Mouse (Mus musculus) left cerebral cortex, postnatal 36 days (tissue): ENCODE results near the gene Bcl3. TPM values are rescaled to one million over a fixed set of nuclear protein-coding genes. Genes with fewer than 3 reads are reported as not detected.
"Not testable (repeated sequence)": the region's sequence is repeated elsewhere in the genome, so short reads cannot be mapped to it uniquely, and the experiment has no call there.

ENCODE experiments used
- DNase-seq, 2 experiments: peaks; one replicate each; pipeline ENCODE4 v3.0.0; 2021 to 2022; ENCODE audit warnings: low spot score in 2 of 2, mixed read lengths in 1 of 2
- intact Hi-C: fragments of 180-260 bp; cut with DNase I; formaldehyde crosslinking; loops from one replicate; pipeline ENCODE4 v1.15.1; 2025
- total RNA-seq, 2 experiments: library from RNA; stranded (reverse); gene quantifications; 2 replicates each; pipeline ENCODE4 v1.2.3; 2021

The Bcl3 gene
- total RNA-seq, 2 experiments from 2014 or later, result 0.27 to 0.32 TPM

GRCm38 (mm10) chr7:19813161-19813560, 9.4 kb downstream of the Bcl3 start:
- intact Hi-C loops, result no loop called here
- no peak for DNase-seq

DNA sequence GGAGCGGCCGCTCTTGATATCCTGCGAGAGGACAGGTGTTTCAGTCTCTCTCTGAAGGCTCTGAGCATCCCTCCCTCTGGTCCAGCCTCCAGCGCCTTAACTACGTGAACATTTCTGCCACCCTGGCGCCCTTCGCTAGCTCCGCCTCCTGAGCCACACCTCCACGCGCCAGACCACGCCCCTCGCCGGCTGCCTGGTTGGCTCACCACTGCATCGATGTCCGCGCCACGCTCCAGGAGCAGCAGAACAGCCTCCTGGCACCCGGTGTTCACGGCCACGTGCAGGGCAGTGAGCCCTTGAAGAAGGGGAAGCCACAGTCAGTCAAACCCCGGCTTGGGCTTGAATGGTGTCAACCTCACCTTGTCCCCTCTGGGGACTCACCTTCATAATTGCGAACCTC, 11.5 kb downstream of the Bcl3 start:
- no peak for DNase-seq
- intact Hi-C loops, result no loop called here

DNA sequence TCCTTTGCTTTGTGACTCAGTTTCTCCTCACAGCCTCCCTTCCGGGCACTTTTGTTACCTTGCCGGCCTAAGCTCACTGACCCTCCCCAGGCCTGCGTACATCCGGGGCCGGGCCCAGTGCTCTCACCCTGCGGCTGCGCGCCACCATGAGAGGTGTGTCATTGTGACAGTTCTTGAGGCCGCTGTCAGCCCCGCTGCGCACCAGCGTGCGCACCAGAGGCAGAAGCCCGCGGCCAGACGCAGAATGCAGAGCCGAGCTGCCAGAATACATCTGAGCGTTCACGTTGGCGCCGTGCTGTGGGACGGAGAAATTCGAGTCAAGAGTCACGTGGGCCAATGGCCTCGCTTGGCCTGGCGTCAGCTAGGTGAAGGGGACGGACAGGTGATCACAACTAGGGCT, 13.2 kb downstream of the Bcl3 start:
- intact Hi-C loops, result no loop called here
- DNase-seq, result no peak

DNA sequence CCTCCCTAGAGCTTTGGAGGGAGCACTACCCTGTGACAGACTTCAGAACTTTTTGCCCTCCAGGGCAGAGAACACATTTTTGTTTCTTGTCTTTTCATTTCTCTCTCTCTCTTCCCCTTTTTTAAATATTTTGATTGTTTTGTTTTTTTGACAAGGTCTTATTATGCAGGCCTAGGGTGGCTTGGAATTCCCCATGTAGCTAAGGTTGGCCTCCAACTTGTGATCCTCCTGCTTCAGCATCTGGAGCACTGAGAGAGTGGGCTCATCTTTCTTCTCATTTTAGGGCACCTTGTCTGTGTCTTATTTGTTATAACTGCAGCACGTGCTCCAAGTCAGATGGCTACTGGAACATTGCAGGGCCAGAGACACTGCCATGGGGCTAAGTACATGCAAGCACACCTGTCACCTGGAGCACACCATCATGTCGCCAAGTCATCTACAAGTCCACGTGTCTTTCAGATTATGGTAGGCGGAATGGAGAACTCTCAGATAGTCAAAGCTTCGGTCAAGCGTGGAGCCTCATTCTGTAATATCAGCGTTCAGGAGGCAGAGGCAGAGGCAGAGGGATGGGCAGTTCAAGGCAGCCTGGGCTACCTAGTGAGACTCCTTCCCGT, 16.1 kb downstream of the Bcl3 start:
- DNase-seq, result no peak
- intact Hi-C loops, result no loop called here

GRCm38 (mm10) chr7:19802995-19803394, 19.6 kb downstream of the Bcl3 start:
- peak; percentile 40 to 55 for DNase-seq
- intact Hi-C loops, result loop anchor here (1.0 kb wide), 1 partner anchor 45 kb away; no protein-coding TSS in a partner anchor

DNA sequence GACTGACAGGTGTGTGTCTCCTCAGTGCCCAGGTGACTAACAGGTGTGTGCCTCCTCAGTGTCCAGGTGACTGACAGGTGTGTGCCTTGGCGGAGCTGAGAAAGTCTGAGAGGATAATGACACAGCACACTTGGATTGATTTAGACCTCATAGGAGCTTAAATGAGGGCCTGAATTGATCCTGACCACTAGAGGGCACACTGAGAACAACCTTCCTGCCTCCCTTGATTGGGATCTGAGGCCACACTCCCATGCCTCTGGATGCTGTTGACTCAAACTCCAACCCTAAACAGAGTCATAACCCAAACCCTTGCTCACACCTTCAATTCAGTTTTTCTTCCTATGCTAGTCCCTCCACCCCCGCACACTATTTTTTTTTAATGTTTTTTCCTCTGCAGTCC, 21.8 kb downstream of the Bcl3 start:
- intact Hi-C loops, result no loop called here
- no peak for DNase-seq

DNA sequence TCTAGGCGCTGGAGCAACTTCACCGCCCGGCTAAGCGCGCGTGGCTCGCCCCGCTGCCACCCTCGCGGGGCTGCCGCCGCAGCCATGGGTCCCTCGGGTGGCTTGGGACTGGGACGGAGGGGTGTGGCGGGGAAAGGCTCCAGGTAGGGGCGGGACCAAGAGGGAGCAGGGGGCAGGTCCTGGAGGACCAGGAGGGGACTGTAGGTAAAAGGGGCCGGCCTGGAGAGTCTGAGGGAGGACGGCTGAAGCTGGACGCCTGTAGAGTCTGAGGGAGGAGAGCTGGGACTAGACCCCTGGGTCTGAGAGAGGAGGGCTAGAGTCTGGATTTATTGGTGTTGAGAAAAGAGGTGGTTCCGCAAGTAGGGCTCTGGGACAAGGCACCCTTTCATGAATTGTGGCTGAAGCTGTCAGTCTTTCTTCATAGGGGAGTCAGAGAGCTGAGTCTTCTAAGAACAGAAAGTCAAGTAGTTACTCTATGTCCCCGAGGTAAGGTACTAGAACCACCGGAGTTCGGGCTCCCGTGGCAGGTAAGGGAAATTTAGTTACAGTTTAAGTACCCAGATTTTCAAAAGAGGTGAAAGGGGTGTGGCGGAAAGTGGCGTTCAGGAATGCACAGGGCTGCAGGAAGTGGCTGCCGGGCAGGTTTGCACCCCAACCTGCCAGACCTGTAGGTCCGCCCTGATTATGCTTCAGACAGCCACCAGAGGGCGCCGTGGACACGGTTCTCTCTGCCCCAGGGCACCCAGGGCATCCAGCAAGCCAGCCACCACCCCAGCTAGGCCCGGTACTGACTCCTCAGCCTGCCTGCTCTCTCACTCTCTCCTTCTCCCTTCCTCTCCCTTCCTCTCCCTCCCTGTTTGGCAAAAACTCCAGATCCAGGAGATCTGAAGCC, 25.6 kb downstream of the Bcl3 start, which contains the start of gene Cblc:
Cblc (minus strand) TSS at position 113 of the 892 bp plus-strand sequence.
- intact Hi-C loops, result no loop called here
- peak in 1 of 2 experiments; percentile 36 for DNase-seq

GRCm38 (mm10) chr7:19796254-19796653, 26.3 kb downstream of the Bcl3 start:
- no peak for DNase-seq
- intact Hi-C loops, result no loop called here

DNA sequence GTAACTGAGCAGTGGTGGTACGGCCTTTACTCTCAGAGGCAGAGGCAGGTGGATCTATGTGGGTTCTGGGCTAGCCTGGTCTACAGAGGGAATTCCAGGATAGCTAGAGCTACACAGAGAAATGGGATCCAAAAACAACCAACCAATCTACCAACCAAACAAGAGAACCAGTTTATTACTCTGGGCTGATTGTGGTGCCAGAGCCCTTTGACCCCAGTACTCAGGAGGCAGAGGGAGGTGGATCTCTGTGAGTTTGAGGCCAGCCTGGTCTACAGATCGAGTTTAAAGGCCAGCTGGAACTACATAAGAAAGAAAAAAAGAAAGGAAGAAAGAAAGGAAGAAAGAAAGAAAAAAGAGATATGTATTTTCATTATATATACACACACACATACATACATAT, 27.3 kb downstream of the Bcl3 start:
- no peak for DNase-seq
- intact Hi-C loops, result no loop called here

DNA sequence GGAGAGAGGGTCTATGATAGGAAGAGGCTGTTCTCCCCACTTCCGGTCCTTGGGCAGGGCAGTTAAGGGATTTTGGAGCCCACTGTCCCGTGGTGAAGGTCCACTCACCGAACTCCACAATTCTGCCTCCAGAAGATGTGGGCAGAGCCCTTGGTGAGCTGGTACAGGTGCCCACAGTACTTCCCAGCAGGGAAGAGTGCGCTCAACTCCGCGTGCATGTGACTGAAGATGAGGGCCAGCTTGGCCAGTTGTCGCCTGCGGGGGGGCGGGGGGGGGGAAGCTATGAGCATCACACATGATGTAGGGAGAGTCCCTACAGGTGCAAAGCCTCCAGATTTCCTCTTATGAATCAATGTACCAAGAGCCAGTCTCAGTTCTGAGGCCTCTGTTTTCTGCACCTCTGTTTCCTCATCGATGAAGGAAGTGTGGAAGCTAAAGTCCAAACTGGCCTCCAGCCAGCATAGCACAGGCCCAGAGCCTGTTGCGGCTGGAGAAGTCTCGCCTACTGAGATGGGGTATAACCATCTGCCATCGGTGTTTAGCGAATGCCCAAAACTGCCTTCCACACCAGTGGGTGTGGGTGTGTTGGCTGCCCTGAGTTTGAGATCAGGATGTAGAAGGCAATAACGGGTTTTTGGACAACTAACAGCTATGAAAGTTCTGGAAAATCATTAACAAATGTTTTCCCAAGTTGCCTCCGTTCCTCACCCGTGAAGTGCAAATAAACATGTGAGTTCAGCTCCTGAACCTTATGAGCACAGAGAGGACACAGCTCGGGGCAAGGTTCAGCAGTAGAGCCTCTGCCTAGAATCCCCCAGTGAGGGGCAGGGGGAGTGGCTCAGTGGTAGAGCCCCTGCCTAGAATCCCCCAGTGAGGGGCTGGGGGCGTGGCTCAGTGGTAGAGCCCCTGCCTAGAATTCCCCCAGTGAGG, 29.6 kb downstream of the Bcl3 start:
- intact Hi-C loops, result loop anchor here (5.0 kb wide), 1 partner anchor 126 kb away; the partner anchor contains the start of gene Clptm1
- no peak for DNase-seq

GRCm38 (mm10) chr7:19791504-19791903, 31.1 kb downstream of the Bcl3 start:
- intact Hi-C loops, result loop anchor here (5.0 kb wide), 1 partner anchor 124 kb away; the partner anchor contains the start of gene Clptm1

GRCm38 (mm10) chr7:19789904-19790347, 32.6 kb downstream of the Bcl3 start:
- intact Hi-C loops, result loop anchor here (1.0 to 5.0 kb wide), 2 partner anchors 40 to 123 kb away; partner anchors contain the start of genes Clptm1 and Nectin2
- peak; percentile 83 to 84 for DNase-seq

More at GRCm38 (mm10) chr7:19791504-19791903, 31.1 kb downstream of the Bcl3 start:
- DNase-seq, result not testable (repeated sequence)

GRCm38 (mm10) chr7:19785874-19786458, 36.6 kb downstream of the Bcl3 start:
- intact Hi-C loops, result no loop called here

DNA sequence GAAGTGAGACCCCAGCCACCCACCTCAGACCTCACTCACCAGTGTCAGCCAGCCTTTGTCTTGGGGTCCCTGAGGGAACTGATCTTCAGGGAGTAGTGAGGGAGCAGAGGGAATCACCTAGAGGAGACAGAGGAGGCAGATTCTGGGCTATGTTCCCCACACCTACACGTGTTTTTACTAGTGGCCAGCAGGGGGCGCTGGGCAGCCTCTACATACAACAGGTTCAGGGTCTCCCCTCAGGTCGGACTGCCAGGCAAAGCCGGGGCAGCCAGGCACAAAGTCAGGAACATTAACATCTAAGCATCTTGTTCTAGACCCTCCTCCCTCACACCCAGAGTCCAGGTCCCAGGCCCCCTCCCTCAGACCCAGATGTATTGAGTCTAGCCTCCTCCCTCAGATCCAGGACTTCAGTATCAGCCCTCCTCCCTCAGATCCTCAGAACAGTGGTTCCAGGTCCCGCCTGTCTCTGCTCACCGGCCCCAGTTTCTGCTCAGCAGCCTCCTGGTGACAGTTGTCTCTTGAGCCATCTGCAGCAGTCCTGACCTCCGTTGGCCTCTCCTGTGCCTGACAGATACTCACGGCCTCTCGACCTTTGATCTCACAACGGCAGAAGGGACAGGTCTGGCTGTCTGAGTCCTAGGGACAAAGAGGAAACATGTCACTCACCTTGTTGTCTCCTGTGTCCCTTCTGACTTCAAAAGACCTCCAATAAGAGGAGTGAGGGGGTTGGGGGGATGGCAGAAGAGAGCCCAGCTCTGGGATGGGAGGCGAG, 37.6 kb downstream of the Bcl3 start:
- intact Hi-C loops, result no loop called here
- DNase-seq, result no peak

More at GRCm38 (mm10) chr7:19785874-19786458, 36.6 kb downstream of the Bcl3 start:
- DNase-seq, result no peak

- no peak for DNase-seq
- intact Hi-C loops, result no loop called here
Observed at GRCm38 (mm10) chr7:19783630-19784029, 38.9 kb downstream of the Bcl3 start.

- intact Hi-C loops, result no loop called here
- DNase-seq, result no peak
Observed at GRCm38 (mm10) chr7:19782645-19783044, 39.9 kb downstream of the Bcl3 start.

DNA sequence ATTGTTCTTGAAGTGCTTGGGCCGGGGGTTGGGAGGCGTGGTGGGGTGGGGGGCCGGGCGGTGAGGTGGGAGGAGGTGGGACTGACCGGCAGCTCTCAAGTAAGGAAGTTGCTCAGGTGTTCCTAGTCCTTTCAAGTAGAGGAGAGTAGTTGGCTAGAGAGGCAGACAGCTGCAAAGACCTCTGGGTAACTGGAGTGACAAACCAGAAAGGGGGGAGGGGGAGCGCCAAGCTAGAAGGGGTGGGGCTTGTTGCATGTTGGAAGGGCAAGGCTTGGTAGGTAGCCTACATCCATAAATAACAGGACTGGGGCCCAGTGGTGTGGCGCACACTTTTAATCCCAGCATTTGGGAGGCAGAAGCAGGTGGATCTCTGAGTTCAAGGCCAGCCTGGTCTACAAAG, 40.8 kb downstream of the Bcl3 start:
- no peak for DNase-seq
- intact Hi-C loops, result no loop called here

DNA sequence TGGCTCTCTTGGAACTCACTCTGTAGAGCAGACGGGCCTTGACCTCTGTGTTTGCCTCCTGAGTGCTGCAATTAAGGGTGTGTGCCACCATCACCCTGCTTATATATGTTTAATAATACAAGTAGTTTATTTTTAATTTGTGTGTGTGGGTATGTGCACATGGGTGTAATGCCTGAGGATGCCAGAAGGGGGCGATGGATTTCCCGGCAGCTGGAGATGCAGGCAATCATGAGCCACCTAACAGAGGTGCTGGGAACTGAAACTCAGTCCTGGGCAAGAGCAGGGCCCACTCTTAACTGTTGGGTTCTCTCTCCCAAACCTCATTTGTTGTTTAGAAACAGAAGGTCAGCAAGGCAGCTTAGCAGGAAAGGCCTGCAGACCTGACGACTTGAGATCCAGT, 42.7 kb downstream of the Bcl3 start:
- DNase-seq, result no peak
- intact Hi-C loops, result no loop called here
